Mouse (Mus musculus): ENCODE results near the gene Reep3.

Reep3 gene

GRCm38 (mm10) chr10:66973866-66974265 lies 122.9 kb downstream of the Reep3 start:
- no peak for DNase-seq (ENCODE audit: low spot score in 2 of 2)

GRCm38 (mm10) chr10:66973274-66973673 lies 123.5 kb downstream of the Reep3 start:
- DNase-seq (ENCODE audit: low spot score in 2 of 2): no peak

GRCm38 (mm10) chr10:66970336-66971115 lies 126.2 kb downstream of the Reep3 start:
- DNase-seq (ENCODE audit: low spot score in 2 of 2): no peak

GRCm38 (mm10) chr10:66969581-66969980 lies 127.2 kb downstream of the Reep3 start:
- no peak for DNase-seq (ENCODE audit: low spot score in 2 of 2)

DNA sequence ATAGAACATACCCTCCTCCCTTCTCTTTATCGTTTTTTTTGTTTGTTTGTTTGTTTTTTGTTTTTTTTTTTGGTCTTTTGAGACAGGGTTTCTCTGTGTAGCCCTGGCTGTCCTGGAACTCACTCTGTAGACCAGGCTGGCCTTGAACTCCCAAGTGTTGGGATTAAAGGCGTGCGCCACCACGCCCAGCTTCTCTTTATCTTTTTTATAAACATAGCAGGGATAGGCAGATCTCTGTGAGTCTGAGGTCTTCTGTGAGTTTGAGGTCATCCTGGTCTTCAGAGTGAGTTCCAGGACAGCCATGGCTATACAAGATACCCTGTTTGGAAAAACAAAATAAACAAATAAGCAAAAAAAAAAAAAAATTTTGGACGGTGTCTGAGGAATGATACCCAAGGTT lies 127.7 kb downstream of the Reep3 start:
- no peak for DNase-seq (ENCODE audit: low spot score in 2 of 2)

GRCm38 (mm10) chr10:66968541-66968940 lies 128.2 kb downstream of the Reep3 start:
- no peak for DNase-seq (ENCODE audit: low spot score in 2 of 2)

DNA sequence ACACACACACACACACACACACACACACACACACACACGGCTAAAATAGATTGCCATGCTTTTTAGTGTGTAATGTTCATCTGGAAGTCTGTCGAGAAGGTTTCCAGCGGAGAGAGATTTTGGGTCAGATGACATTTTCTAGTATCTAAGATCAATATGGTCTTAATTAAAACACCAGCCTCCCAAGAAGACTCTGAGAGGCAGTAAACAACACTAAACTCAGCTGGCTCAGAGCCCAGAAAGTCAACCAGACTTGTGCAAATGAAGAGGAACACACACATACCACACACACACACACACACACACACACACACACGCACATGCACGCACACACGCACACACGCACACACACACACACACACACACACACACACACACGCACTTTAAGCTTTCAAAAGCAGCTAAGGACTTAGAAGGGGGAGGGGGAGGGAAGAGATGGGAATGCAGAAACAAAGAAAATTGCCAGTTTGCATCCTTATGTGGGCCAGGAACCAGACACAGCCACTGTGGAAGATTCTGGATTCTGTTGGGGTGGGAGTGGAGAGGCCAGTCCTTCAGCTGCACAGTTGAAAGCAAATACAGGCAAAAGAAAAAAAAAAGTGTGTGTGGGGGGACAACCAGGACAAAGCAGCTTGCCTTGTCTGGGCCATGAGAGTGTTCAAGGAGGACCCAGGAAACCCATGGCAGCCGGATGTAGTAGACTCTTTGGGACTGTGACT lies 130.2 kb downstream of the Reep3 start:
- no peak for DNase-seq (ENCODE audit: low spot score in 2 of 2)

DNA sequence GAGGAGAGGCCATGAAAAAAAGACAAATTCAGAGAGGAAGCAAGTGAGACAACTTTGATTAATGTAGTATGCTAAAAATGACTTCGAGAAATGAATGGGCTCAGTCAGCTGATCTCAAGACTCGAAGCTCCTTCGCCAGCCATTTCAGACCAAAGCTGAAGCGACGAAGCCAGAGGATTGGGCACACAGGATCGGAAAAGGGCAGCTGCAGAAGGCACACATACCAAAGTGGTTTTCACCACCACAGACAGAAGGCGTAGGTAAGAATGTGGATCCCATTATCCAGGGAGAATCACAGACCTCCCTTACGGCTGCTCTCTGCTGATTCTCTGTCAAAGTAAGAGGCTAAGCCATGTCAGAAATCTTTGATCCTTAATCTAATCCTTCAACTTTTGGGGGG lies 136.6 kb downstream of the Reep3 start:
- DNase-seq (ENCODE audit: low spot score in 2 of 2): no peak
